Comparison of ENCODE assay signal across 12 mouse cellular contexts in the genomic region with DNA sequence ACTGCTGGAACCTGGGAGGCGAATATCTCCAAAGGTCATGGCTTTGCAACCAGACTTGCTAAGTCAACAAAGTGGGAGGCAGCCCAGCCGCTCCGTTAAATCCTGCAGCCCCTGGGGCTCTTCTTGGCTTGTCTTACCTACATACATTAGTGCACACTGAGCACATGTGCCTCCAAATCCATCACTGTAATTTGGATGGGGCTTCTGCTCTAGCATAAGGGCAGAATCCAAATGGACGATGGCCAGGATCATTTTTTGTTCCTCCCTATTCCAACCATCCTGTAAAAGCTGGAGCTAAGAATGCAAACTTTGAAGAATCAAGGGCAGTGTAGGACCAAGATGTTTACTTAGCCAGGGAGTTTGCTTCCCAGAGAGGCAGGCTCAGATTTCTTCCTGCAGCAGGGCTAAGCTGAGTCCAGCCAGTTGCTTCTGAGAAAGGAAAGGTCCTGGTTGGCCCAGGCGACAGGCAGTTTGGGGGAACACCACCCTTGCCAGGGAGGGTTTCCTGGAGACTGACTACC. TPM values are rescaled to one million over a fixed set of nuclear protein-coding genes. Genes with fewer than 3 reads are reported as not detected.
DNase-seq lines count a peak whose midpoint lies in the region; ATAC-seq and TF ChIP-seq lines count a peak whose summit lies in the region.
"Had no signal": no experiment of that assay in that cellular context is flagged by ENCODE, and none has a peak within 500 bp of the region (broad histone marks: within the 10 kb centered on the region; RNA-seq: fewer than 3 reads in every experiment).

No protein-coding gene starts in this region.

- no peak for ATAC-seq in kidney, postnatal 0 days (replicated peaks; ENCODE audit: low FRiP score, low read depth)
- ATAC-seq in limb, embryonic 13.5 days (ENCODE audit: low FRiP score, low read depth): peak; percentile 48; the same call in 1 of the 2 replicates

- no peaks in the 10 kb centered on the region for H3K27me3 ChIP-seq in kidney, postnatal 0 days (ENCODE audit: insufficient read depth, low read length)
- H3K27me3 ChIP-seq in limb, embryonic 13.5 days: no peaks in the 10 kb centered on the region
- H3K27me3 ChIP-seq: midbrain, embryonic 12.5 days had no signal

- no peak overlapping the region for H3K27ac ChIP-seq in kidney, postnatal 0 days
- H3K27ac ChIP-seq in limb, embryonic 13.5 days: peak overlapping the region; percentile 33; the same call in 1 of the 2 replicates
- H3K27ac ChIP-seq: heart, embryonic 15.5 days; hindbrain, embryonic 14.5 days; midbrain, embryonic 12.5 days had no signal

- no peak for TF ChIP-seq CTCF in kidney, postnatal 0 days (IDR thresholded peaks at IDR 0.05; ENCODE audit: low read depth)

- no peak overlapping the region for H3K9ac ChIP-seq in kidney, postnatal 0 days (ENCODE audit: low read depth, low read length)
- H3K9ac ChIP-seq in limb, embryonic 13.5 days: no peak overlapping the region; the same call in 1 of the 2 replicates
- H3K9ac ChIP-seq: forebrain, postnatal 0 days; heart, embryonic 15.5 days; hindbrain, embryonic 14.5 days; midbrain, embryonic 12.5 days had no signal

- no peaks in the 10 kb centered on the region for H3K9me3 ChIP-seq in kidney, postnatal 0 days (replicated peaks; ENCODE audit: low read length)
- no peaks in the 10 kb centered on the region for H3K9me3 ChIP-seq in limb, embryonic 13.5 days
- H3K9me3 ChIP-seq: heart, embryonic 15.5 days; midbrain, embryonic 12.5 days had no signal

- H3K36me3 ChIP-seq in kidney, postnatal 0 days (ENCODE audit: insufficient read depth, low read length): no peaks in the 10 kb centered on the region
- no peaks in the 10 kb centered on the region for H3K36me3 ChIP-seq in limb, embryonic 13.5 days
- H3K36me3 ChIP-seq: heart, embryonic 15.5 days; midbrain, embryonic 12.5 days had no signal

- peak; percentile 13 for DNase-seq in embryo, embryonic 11 days
- no peak for DNase-seq in embryo, embryonic 9.5 days (ENCODE audit: extremely low spot score)
- DNase-seq in kidney, postnatal 0 days (ENCODE audit: low spot score): peak; percentile 52
- no peak for DNase-seq in kidney, postnatal 10 days
- peak; percentile 72 for DNase-seq in NIH3T3 (ENCODE audit: low read depth)
- no peak for DNase-seq in spleen, postnatal 14 days (ENCODE audit: low spot score in 2 of 2)
- DNase-seq in spleen, postnatal 36 days (ENCODE audit: low spot score in 2 of 2): no peak

- H3K4me1 ChIP-seq in kidney, postnatal 0 days (replicated peaks; ENCODE audit: insufficient read depth, low read length): no peaks in the 10 kb centered on the region
- H3K4me1 ChIP-seq in limb, embryonic 13.5 days: peaks cover 11% of the 10 kb centered on the region; the same call in 1 of the 2 replicates

- H3K4me3 ChIP-seq in kidney, postnatal 0 days (replicated peaks; ENCODE audit: low read depth, low read length): no peak overlapping the region
- no peak overlapping the region for H3K4me3 ChIP-seq in limb, embryonic 13.5 days
- H3K4me3 ChIP-seq: heart, embryonic 15.5 days; midbrain, embryonic 12.5 days had no signal

- no peak overlapping the region for H3K4me2 ChIP-seq in kidney, postnatal 0 days (ENCODE audit: low read length)
- H3K4me2 ChIP-seq in limb, embryonic 13.5 days (replicated peaks): peak overlapping the region; percentile 44
- H3K4me2 ChIP-seq: heart, embryonic 15.5 days; hindbrain, embryonic 14.5 days; midbrain, embryonic 12.5 days had no signal

- 20% methylated on average over 5 of the region's 5 CpGs for WGBS in kidney, postnatal 0 days
- 31% methylated on average over 5 of the region's 5 CpGs for WGBS in limb, embryonic 13.5 days

RNA-seq across cellular contexts. Expression of a gene that starts 41.6 kb away (rescaled TPM):
- 33.1 and 34.7 TPM in 2 replicates for polyA plus RNA-seq in kidney, postnatal 0 days (2015; fragmentation: Nextera tagmentation; extraction: Ambion mirVana)
- polyA plus RNA-seq in limb, embryonic 13.5 days (2015; fragmentation: Nextera tagmentation; extraction: Ambion mirVana): 57.9 and 64.0 TPM in 2 replicates

Comparison
In these comparisons a context has a peak if more than half of its experiments do, and no peak if none do; other contexts are left out.
1. DNase-seq: peak in embryo, embryonic 11 days (single experiment), kidney, postnatal 0 days (single experiment) and NIH3T3 (single experiment); none in embryo, embryonic 9.5 days (single experiment), kidney, postnatal 10 days (single experiment), spleen, postnatal 14 days (0 of 2) and spleen, postnatal 36 days (0 of 2).